Comparison of ENCODE assay signal across 8 mouse cellular contexts in genomic region chr9:61753795-61754194, GRCm38 (mm10).
DNase-seq lines count a peak whose midpoint lies in the region; ATAC-seq and TF ChIP-seq lines count a peak whose summit lies in the region.

No protein-coding gene starts in this region.

- TF ChIP-seq CTCF in midbrain, postnatal 0 days (IDR thresholded peaks at IDR 0.05): no peak

- H3K9me3 ChIP-seq in forebrain, embryonic 11.5 days (ENCODE audit: control insufficient read depth, low read length): no peaks in the 10 kb centered on the region
- no peaks in the 10 kb centered on the region for H3K9me3 ChIP-seq in forebrain, embryonic 15.5 days
- no peaks in the 10 kb centered on the region for H3K9me3 ChIP-seq in midbrain, postnatal 0 days (ENCODE audit: low read length)
- H3K9me3 ChIP-seq in intestine, embryonic 16.5 days (ENCODE audit: control insufficient read depth, low read length): no peaks in the 10 kb centered on the region

- H3K4me3 ChIP-seq in forebrain, embryonic 11.5 days (ENCODE audit: low read depth, low read length): no peak overlapping the region
- H3K4me3 ChIP-seq in forebrain, embryonic 15.5 days: no peak overlapping the region
- H3K4me3 ChIP-seq in midbrain, postnatal 0 days (ENCODE audit: low read depth, low read length): no peak overlapping the region
- no peak overlapping the region for H3K4me3 ChIP-seq in intestine, embryonic 16.5 days (ENCODE audit: low read length)

- H3K4me1 ChIP-seq in forebrain, embryonic 11.5 days (replicated peaks; ENCODE audit: control insufficient read depth, insufficient read depth, low read length): peaks cover 6% of the 10 kb centered on the region; the same call in 1 of the 2 replicates
- H3K4me1 ChIP-seq in forebrain, embryonic 15.5 days: peaks cover 35% of the 10 kb centered on the region
- H3K4me1 ChIP-seq in midbrain, postnatal 0 days (ENCODE audit: insufficient read depth, low read length): peaks cover 8% of the 10 kb centered on the region
- peaks cover 2% of the 10 kb centered on the region; the same call in 1 of the 2 replicates for H3K4me1 ChIP-seq in intestine, embryonic 16.5 days (ENCODE audit: control insufficient read depth, insufficient read depth, low read length)

- no peaks in the 10 kb centered on the region for H3K27me3 ChIP-seq in forebrain, embryonic 11.5 days (ENCODE audit: control insufficient read depth, insufficient read depth, low read length)
- no peaks in the 10 kb centered on the region for H3K27me3 ChIP-seq in forebrain, embryonic 15.5 days
- no peaks in the 10 kb centered on the region for H3K27me3 ChIP-seq in midbrain, postnatal 0 days (ENCODE audit: insufficient read depth, low read length)
- H3K27me3 ChIP-seq in intestine, embryonic 16.5 days (replicated peaks; ENCODE audit: control insufficient read depth, insufficient read depth, low read length): no peaks in the 10 kb centered on the region

- no peak for ATAC-seq in forebrain, embryonic 11.5 days (replicated peaks; ENCODE audit: low FRiP score)
- ATAC-seq in forebrain, embryonic 15.5 days (replicated peaks): no peak
- peak; percentile 68 for ATAC-seq in granulocyte monocyte progenitor cell, adult 5-6 weeks (replicated peaks; ENCODE audit: poor library complexity, severe bottlenecking)
- ATAC-seq in midbrain, postnatal 0 days (ENCODE audit: low FRiP score): no peak
- ATAC-seq in intestine, embryonic 16.5 days: no peak

- H3K4me2 ChIP-seq in forebrain, embryonic 11.5 days (ENCODE audit: low read depth, low read length, severe bottlenecking): no peak overlapping the region
- H3K4me2 ChIP-seq in forebrain, embryonic 15.5 days (replicated peaks): no peak overlapping the region
- no peak overlapping the region for H3K4me2 ChIP-seq in midbrain, postnatal 0 days (ENCODE audit: low read depth, low read length, poor library complexity, severe bottlenecking)
- no peak overlapping the region for H3K4me2 ChIP-seq in intestine, embryonic 16.5 days (ENCODE audit: low read depth, low read length)

- peak; percentile 53 for DNase-seq in forebrain, embryonic 11.5 days (ENCODE audit: low spot score)
- peak; percentile 31 for DNase-seq in thymus, postnatal 14 days
- no peak for DNase-seq in thymus, postnatal 0 days (ENCODE audit: low spot score)
- peak; percentile 23 for DNase-seq in midbrain, postnatal 0 days (ENCODE audit: low spot score)
- no peak for DNase-seq in natural killer cell, adult 2 months (ENCODE audit: low spot score in 2 of 2)

- WGBS in forebrain, embryonic 11.5 days: 34% methylated on average over 10 of the region's 10 CpGs
- 26% methylated on average over 10 of the region's 10 CpGs for WGBS in forebrain, embryonic 15.5 days
- 25% methylated on average over 10 of the region's 10 CpGs for WGBS in midbrain, postnatal 0 days
- 35% methylated on average over 10 of the region's 10 CpGs for WGBS in intestine, embryonic 16.5 days

- H3K9ac ChIP-seq in forebrain, embryonic 11.5 days (ENCODE audit: low read length): 0 out of 2 replicates have a peak overlapping the region, but pooled peaks have one; percentile 2
- no peak overlapping the region for H3K9ac ChIP-seq in forebrain, embryonic 15.5 days (replicated peaks)
- H3K9ac ChIP-seq in midbrain, postnatal 0 days (replicated peaks; ENCODE audit: low read length, poor library complexity, severe bottlenecking): no peak overlapping the region
- H3K9ac ChIP-seq in intestine, embryonic 16.5 days (ENCODE audit: low read depth, low read length): no peak overlapping the region

- H3K36me3 ChIP-seq in forebrain, embryonic 11.5 days (ENCODE audit: control insufficient read depth, insufficient read depth, low read length): no peaks in the 10 kb centered on the region
- no peaks in the 10 kb centered on the region for H3K36me3 ChIP-seq in forebrain, embryonic 15.5 days
- H3K36me3 ChIP-seq in midbrain, postnatal 0 days (ENCODE audit: insufficient read depth, low read length): no peaks in the 10 kb centered on the region
- no peaks in the 10 kb centered on the region for H3K36me3 ChIP-seq in intestine, embryonic 16.5 days (ENCODE audit: control insufficient read depth, insufficient read depth, low read length)

- no peak overlapping the region for H3K27ac ChIP-seq in forebrain, embryonic 11.5 days (ENCODE audit: low read depth, low read length)
- no peak overlapping the region for H3K27ac ChIP-seq in forebrain, embryonic 15.5 days (replicated peaks)
- no peak overlapping the region for H3K27ac ChIP-seq in midbrain, postnatal 0 days (ENCODE audit: low read depth, low read length)
- H3K27ac ChIP-seq in intestine, embryonic 16.5 days (ENCODE audit: low read length): no peak overlapping the region

Comparison
In these comparisons a context has a peak if more than half of its experiments do, and no peak if none do; other contexts are left out.
1. DNase-seq: peak in forebrain, embryonic 11.5 days (single experiment), thymus, postnatal 14 days (single experiment) and midbrain, postnatal 0 days (single experiment); none in thymus, postnatal 0 days (single experiment) and natural killer cell, adult 2 months (0 of 2).